Mouse (Mus musculus): ENCODE results near the gene Cngb1. TPM values are rescaled to one million over a fixed set of nuclear protein-coding genes. Genes with fewer than 3 reads are reported as not detected.

Cngb1 gene
- polyA plus RNA-seq, 1 experiment, result 0.59 TPM

- Histone ChIP-seq H3K4me1 (ENCODE audit: control insufficient read depth, insufficient read depth, low read length) (peaks cover 4% of the 10 kb centered on the region), H3K4me3 (ENCODE audit: insufficient read depth, low read length) (no peak overlapping the region), H3K27ac (ENCODE audit: insufficient read depth, low read depth, low read length) (no peak overlapping the region)
- TF ChIP-seq POLR2A (IDR thresholded peaks at IDR 0.05; ENCODE audit: borderline replicate concordance, low read depth, low read length) (no peak), CTCF (IDR thresholded peaks at IDR 0.05; ENCODE audit: low read depth, low read length) (no peak)
Measured at GRCm38 (mm10) chr8:95326822-95327221, 20.4 kb upstream of the Cngb1 start.

GRCm38 (mm10) chr8:95324646-95325045 lies 18.3 kb upstream of the Cngb1 start:
- no peak overlapping the region for H3K4me3 ChIP-seq (ENCODE audit: insufficient read depth, low read length)
- H3K4me1 ChIP-seq (ENCODE audit: control insufficient read depth, insufficient read depth, low read length), result no peaks in the 10 kb centered on the region
- no peak for TF ChIP-seq POLR2A (IDR thresholded peaks at IDR 0.05; ENCODE audit: borderline replicate concordance, low read depth, low read length)
- TF ChIP-seq CTCF (IDR thresholded peaks at IDR 0.05; ENCODE audit: low read depth, low read length), result no peak
- H3K27ac ChIP-seq (ENCODE audit: insufficient read depth, low read depth, low read length), result no peak overlapping the region

- Histone ChIP-seq H3K4me3 (ENCODE audit: insufficient read depth, low read length) (no peak overlapping the region), H3K27ac (ENCODE audit: insufficient read depth, low read depth, low read length) (no peak overlapping the region), H3K4me1 (ENCODE audit: control insufficient read depth, insufficient read depth, low read length) (no peaks in the 10 kb centered on the region)
- TF ChIP-seq CTCF (IDR thresholded peaks at IDR 0.05; ENCODE audit: low read depth, low read length) (no peak), POLR2A (IDR thresholded peaks at IDR 0.05; ENCODE audit: borderline replicate concordance, low read depth, low read length) (no peak)
Measured at GRCm38 (mm10) chr8:95323201-95323600, 16.8 kb upstream of the Cngb1 start.

- H3K4me1 ChIP-seq (ENCODE audit: control insufficient read depth, insufficient read depth, low read length), result no peaks in the 10 kb centered on the region
- no peak overlapping the region for H3K27ac ChIP-seq (ENCODE audit: insufficient read depth, low read depth, low read length)
- TF ChIP-seq POLR2A (IDR thresholded peaks at IDR 0.05; ENCODE audit: borderline replicate concordance, low read depth, low read length), result no peak
- peak overlapping the region; percentile 55 for H3K4me3 ChIP-seq (ENCODE audit: insufficient read depth, low read length)
Measured at GRCm38 (mm10) chr8:95320224-95321139, 14.1 kb upstream of the Cngb1 start.

- Histone ChIP-seq H3K4me1 (ENCODE audit: control insufficient read depth, insufficient read depth, low read length) (no peaks in the 10 kb centered on the region), H3K27ac (ENCODE audit: insufficient read depth, low read depth, low read length) (no peak overlapping the region), H3K4me3 (ENCODE audit: insufficient read depth, low read length) (no peak overlapping the region)
- TF ChIP-seq CTCF (IDR thresholded peaks at IDR 0.05; ENCODE audit: low read depth, low read length) (no peak), POLR2A (IDR thresholded peaks at IDR 0.05; ENCODE audit: borderline replicate concordance, low read depth, low read length) (no peak)
Measured at GRCm38 (mm10) chr8:95315350-95315749, 9.0 kb upstream of the Cngb1 start.

- H3K27ac ChIP-seq (ENCODE audit: insufficient read depth, low read depth, low read length), result no peak overlapping the region
- H3K4me3 ChIP-seq (ENCODE audit: insufficient read depth, low read length), result no peak overlapping the region
- H3K4me1 ChIP-seq (ENCODE audit: control insufficient read depth, insufficient read depth, low read length), result no peaks in the 10 kb centered on the region
- TF ChIP-seq POLR2A (IDR thresholded peaks at IDR 0.05; ENCODE audit: borderline replicate concordance, low read depth, low read length) (no peak), CTCF (IDR thresholded peaks at IDR 0.05; ENCODE audit: low read depth, low read length) (no peak)
Measured at GRCm38 (mm10) chr8:95314707-95315106, 8.3 kb upstream of the Cngb1 start.

GRCm38 (mm10) chr8:95313857-95314256 lies 7.5 kb upstream of the Cngb1 start:
- H3K4me3 ChIP-seq (ENCODE audit: insufficient read depth, low read length), result no peak overlapping the region
- H3K4me1 ChIP-seq (ENCODE audit: control insufficient read depth, insufficient read depth, low read length), result no peaks in the 10 kb centered on the region
- TF ChIP-seq POLR2A (IDR thresholded peaks at IDR 0.05; ENCODE audit: borderline replicate concordance, low read depth, low read length), result no peak
- TF ChIP-seq CTCF (IDR thresholded peaks at IDR 0.05; ENCODE audit: low read depth, low read length), result no peak
- no peak overlapping the region for H3K27ac ChIP-seq (ENCODE audit: insufficient read depth, low read depth, low read length)

GRCm38 (mm10) chr8:95312836-95313235 lies 6.5 kb upstream of the Cngb1 start:
- no peak overlapping the region for H3K4me3 ChIP-seq (ENCODE audit: insufficient read depth, low read length)
- H3K4me1 ChIP-seq (ENCODE audit: control insufficient read depth, insufficient read depth, low read length), result no peaks in the 10 kb centered on the region
- TF ChIP-seq CTCF (IDR thresholded peaks at IDR 0.05; ENCODE audit: low read depth, low read length), result peak; percentile 6; the same call in 1 of the 2 replicates
- TF ChIP-seq POLR2A (IDR thresholded peaks at IDR 0.05; ENCODE audit: borderline replicate concordance, low read depth, low read length), result no peak
- H3K27ac ChIP-seq (ENCODE audit: insufficient read depth, low read depth, low read length), result no peak overlapping the region

- no peaks in the 10 kb centered on the region for H3K4me1 ChIP-seq (ENCODE audit: control insufficient read depth, insufficient read depth, low read length)
- no peak for TF ChIP-seq POLR2A (IDR thresholded peaks at IDR 0.05; ENCODE audit: borderline replicate concordance, low read depth, low read length)
- no peak for TF ChIP-seq CTCF (IDR thresholded peaks at IDR 0.05; ENCODE audit: low read depth, low read length)
- H3K27ac ChIP-seq (ENCODE audit: insufficient read depth, low read depth, low read length), result no peak within 1 kb of the TSS
- H3K4me3 ChIP-seq (ENCODE audit: insufficient read depth, low read length), result no peak within 1 kb of the TSS
Measured at GRCm38 (mm10) chr8:95310342-95310970, 4.1 kb upstream of the Cngb1 start, which contains the start of gene Tepp. Gene Tepp (plus strand): TSS chr8:95310566.

GRCm38 (mm10) chr8:95305526-95305925 lies 859 bp downstream of the Cngb1 start:
- TF ChIP-seq CTCF (IDR thresholded peaks at IDR 0.05; ENCODE audit: low read depth, low read length) (no peak), POLR2A (IDR thresholded peaks at IDR 0.05; ENCODE audit: borderline replicate concordance, low read depth, low read length) (no peak)
- no peaks in the 10 kb centered on the region for H3K4me1 ChIP-seq (ENCODE audit: control insufficient read depth, insufficient read depth, low read length)
- H3K4me3 ChIP-seq (ENCODE audit: insufficient read depth, low read length), result no peak overlapping the region
- no peak overlapping the region for H3K27ac ChIP-seq (ENCODE audit: insufficient read depth, low read depth, low read length)

All from bone marrow macrophage, adult 2 months (primary cell).